Mouse (Mus musculus): ENCODE results near the gene Cmip. TPM values are rescaled to one million over a fixed set of nuclear protein-coding genes. Genes with fewer than 3 reads are reported as not detected.
A peak's percentile ranks its signal among the peaks of the same experiment; 100 is the strongest.

The Cmip gene
- polyA plus RNA-seq, 1 experiment: 112 TPM

- H3K4me1 ChIP-seq (ENCODE audit: control insufficient read depth, insufficient read depth, low read length): peaks cover 9% of the 10 kb centered on the region
- no peaks in the 10 kb centered on the region for H3K36me3 ChIP-seq (ENCODE audit: control insufficient read depth, insufficient read depth, low read length)
- H3K4me3 ChIP-seq (ENCODE audit: insufficient read depth, low read depth, low read length): no peak overlapping the region
- peak; percentile 84 for DNase-seq
- H3K27ac ChIP-seq (ENCODE audit: insufficient read depth, low read depth, low read length): peak overlapping the region; percentile 20; the same call in 1 of the 2 replicates
- no peak for TF ChIP-seq CTCF (conservative IDR thresholded peaks at IDR 0.05; ENCODE audit: insufficient read depth, insufficient read length, low read depth, low read length)
- no peak for TF ChIP-seq POLR2A (IDR thresholded peaks at IDR 0.05; ENCODE audit: low read depth, low read length)
- 25% methylated on average over 8 of the region's 8 CpGs for WGBS
- H3K27me3 ChIP-seq (replicated peaks; ENCODE audit: control insufficient read depth, insufficient read depth, low read length): no peaks in the 10 kb centered on the region
These were observed 131.5 kb downstream of the Cmip start for GRCm38 (mm10) chr8:117388370-117388769.

GRCm38 (mm10) chr8:117393853-117394252 is 137.0 kb downstream of the Cmip start:
- Histone ChIP-seq H3K36me3 (ENCODE audit: control insufficient read depth, insufficient read depth, low read length) (no peaks in the 10 kb centered on the region), H3K27ac (ENCODE audit: insufficient read depth, low read depth, low read length) (no peak overlapping the region), H3K4me3 (ENCODE audit: insufficient read depth, low read depth, low read length) (no peak overlapping the region), H3K27me3 (replicated peaks; ENCODE audit: control insufficient read depth, insufficient read depth, low read length) (no peaks in the 10 kb centered on the region), H3K4me1 (ENCODE audit: control insufficient read depth, insufficient read depth, low read length) (no peaks in the 10 kb centered on the region)
- 66% methylated on average over 6 of the region's 6 CpGs for WGBS
- TF ChIP-seq CTCF (conservative IDR thresholded peaks at IDR 0.05; ENCODE audit: insufficient read depth, insufficient read length, low read depth, low read length) (no peak), POLR2A (IDR thresholded peaks at IDR 0.05; ENCODE audit: low read depth, low read length) (no peak)
- peak; percentile 55 for DNase-seq

- no peak for TF ChIP-seq POLR2A (IDR thresholded peaks at IDR 0.05; ENCODE audit: low read depth, low read length)
- no peak for TF ChIP-seq CTCF (conservative IDR thresholded peaks at IDR 0.05; ENCODE audit: insufficient read depth, insufficient read length, low read depth, low read length)
- 80% methylated on average over 7 of the region's 7 CpGs for WGBS
- no peak for DNase-seq
These were observed 138.2 kb downstream of the Cmip start for GRCm38 (mm10) chr8:117395055-117395454.

GRCm38 (mm10) chr8:117396884-117397283 is 140.0 kb downstream of the Cmip start:
- Histone ChIP-seq H3K4me3 (ENCODE audit: insufficient read depth, low read depth, low read length) (no peak overlapping the region), H3K27me3 (replicated peaks; ENCODE audit: control insufficient read depth, insufficient read depth, low read length) (no peaks in the 10 kb centered on the region), H3K27ac (ENCODE audit: insufficient read depth, low read depth, low read length) (no peak overlapping the region), H3K36me3 (ENCODE audit: control insufficient read depth, insufficient read depth, low read length) (no peaks in the 10 kb centered on the region), H3K4me1 (ENCODE audit: control insufficient read depth, insufficient read depth, low read length) (no peaks in the 10 kb centered on the region)
- TF ChIP-seq CTCF (conservative IDR thresholded peaks at IDR 0.05; ENCODE audit: insufficient read depth, insufficient read length, low read depth, low read length) (no peak), POLR2A (IDR thresholded peaks at IDR 0.05; ENCODE audit: low read depth, low read length) (no peak)
- DNase-seq: no peak
- 86% methylated on average over 4 of the region's 4 CpGs for WGBS

More at GRCm38 (mm10) chr8:117395055-117395454, 138.2 kb downstream of the Cmip start:
- Histone ChIP-seq H3K4me3 (ENCODE audit: insufficient read depth, low read depth, low read length) (no peak overlapping the region), H3K27me3 (replicated peaks; ENCODE audit: control insufficient read depth, insufficient read depth, low read length) (no peaks in the 10 kb centered on the region), H3K4me1 (ENCODE audit: control insufficient read depth, insufficient read depth, low read length) (no peaks in the 10 kb centered on the region), H3K36me3 (ENCODE audit: control insufficient read depth, insufficient read depth, low read length) (no peaks in the 10 kb centered on the region), H3K27ac (ENCODE audit: insufficient read depth, low read depth, low read length) (no peak overlapping the region)

- H3K36me3 ChIP-seq (ENCODE audit: control insufficient read depth, insufficient read depth, low read length): no peaks in the 10 kb centered on the region
- no peaks in the 10 kb centered on the region for H3K27me3 ChIP-seq (replicated peaks; ENCODE audit: control insufficient read depth, insufficient read depth, low read length)
- H3K4me3 ChIP-seq (ENCODE audit: insufficient read depth, low read depth, low read length): no peak overlapping the region
- TF ChIP-seq POLR2A (IDR thresholded peaks at IDR 0.05; ENCODE audit: low read depth, low read length): no peak
- no peak for DNase-seq
- H3K4me1 ChIP-seq (ENCODE audit: control insufficient read depth, insufficient read depth, low read length): no peaks in the 10 kb centered on the region
- H3K27ac ChIP-seq (ENCODE audit: insufficient read depth, low read depth, low read length): no peak overlapping the region
- 91% methylated on average over 15 of the region's 15 CpGs for WGBS
These were observed 140.9 kb downstream of the Cmip start for GRCm38 (mm10) chr8:117397751-117398150.

- H3K4me1 ChIP-seq (ENCODE audit: control insufficient read depth, insufficient read depth, low read length): no peaks in the 10 kb centered on the region; the same call in 1 of the 2 replicates
- H3K36me3 ChIP-seq (ENCODE audit: control insufficient read depth, insufficient read depth, low read length): no peaks in the 10 kb centered on the region
- 81% methylated on average over 8 of the region's 8 CpGs for WGBS
- no peak overlapping the region for H3K27ac ChIP-seq (ENCODE audit: insufficient read depth, low read depth, low read length)
- H3K4me3 ChIP-seq (ENCODE audit: insufficient read depth, low read depth, low read length): no peak overlapping the region
- H3K27me3 ChIP-seq (replicated peaks; ENCODE audit: control insufficient read depth, insufficient read depth, low read length): no peaks in the 10 kb centered on the region
- TF ChIP-seq POLR2A (IDR thresholded peaks at IDR 0.05; ENCODE audit: low read depth, low read length): no peak
- no peak for TF ChIP-seq CTCF (conservative IDR thresholded peaks at IDR 0.05; ENCODE audit: insufficient read depth, insufficient read length, low read depth, low read length)
- no peak for DNase-seq
These were observed 142.4 kb downstream of the Cmip start for GRCm38 (mm10) chr8:117399229-117399628.

- TF ChIP-seq POLR2A (IDR thresholded peaks at IDR 0.05; ENCODE audit: low read depth, low read length): no peak
- no peak for TF ChIP-seq CTCF (conservative IDR thresholded peaks at IDR 0.05; ENCODE audit: insufficient read depth, insufficient read length, low read depth, low read length)
- Histone ChIP-seq H3K4me1 (ENCODE audit: control insufficient read depth, insufficient read depth, low read length) (no peaks in the 10 kb centered on the region; the same call in 1 of the 2 replicates), H3K36me3 (ENCODE audit: control insufficient read depth, insufficient read depth, low read length) (no peaks in the 10 kb centered on the region), H3K27ac (ENCODE audit: insufficient read depth, low read depth, low read length) (no peak overlapping the region), H3K4me3 (ENCODE audit: insufficient read depth, low read depth, low read length) (no peak overlapping the region), H3K27me3 (replicated peaks; ENCODE audit: control insufficient read depth, insufficient read depth, low read length) (no peaks in the 10 kb centered on the region)
- WGBS: 50% methylated on average over 6 of the region's 6 CpGs
- peak; percentile 42 for DNase-seq
These were observed 144.0 kb downstream of the Cmip start for GRCm38 (mm10) chr8:117400820-117401219.
